Mouse (Mus musculus) spleen, adult 2 months (tissue): ENCODE results near the gene Oas3.

Experiments used
- CTCF ChIP-seq: fragments of 200-500 bp; IDR thresholded peaks from 2 replicates; pipeline ENCODE4 v1.5.1; 2011; ENCODE audit warnings: mild to moderate bottlenecking, inconsistent platforms; ENCODE audit not compliant: insufficient read depth, insufficient read length, insufficient replicate concordance; ENCODE audit errors: extremely low read depth
- POLR2A ChIP-seq: fragments of 200-500 bp; IDR thresholded peaks from 2 replicates; pipeline ENCODE4 v1.6.1; 2011; ENCODE audit warnings: low read depth, low read length, inconsistent platforms

DNA sequence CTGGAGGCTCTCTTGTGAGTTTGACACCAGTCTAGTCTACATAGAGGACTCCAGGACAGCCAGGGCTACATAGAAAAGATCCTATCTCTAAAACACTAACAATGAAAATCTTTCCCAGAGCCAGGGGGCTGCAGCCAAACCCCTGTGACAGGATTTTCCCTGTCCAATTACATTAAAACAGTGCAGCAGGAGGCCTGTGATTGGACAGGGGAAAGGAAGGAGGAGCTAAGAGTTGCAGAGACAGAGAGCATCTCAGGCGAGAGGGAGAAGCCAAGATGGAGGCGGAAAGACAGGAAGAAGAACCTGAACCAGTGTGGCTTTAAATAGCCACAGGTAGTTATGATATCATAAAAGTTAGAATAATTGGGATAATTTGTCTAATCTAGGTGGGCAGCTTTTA is 5.0 kb upstream of the Oas3 start:
- TF ChIP-seq POLR2A: no peak
- TF ChIP-seq CTCF: no peak
